Mouse (Mus musculus) stomach, postnatal 0 days (tissue): Measurements from ENCODE around the gene Traf3ip2.

Experiments used
- CTCF ChIP-seq: IDR thresholded peaks from 2 replicates; pipeline ENCODE4 v1.5.1; 2016; ENCODE audit warnings: antibody characterized with exemption, low read depth, mild to moderate bottlenecking, moderate library complexity
- EP300 ChIP-seq: optimal IDR thresholded peaks from 2 replicates; pipeline ENCODE3; 2016; ENCODE audit warnings: antibody characterized with exemption

- TF ChIP-seq CTCF (no peak), EP300 (no peak)
Measured at GRCm38 (mm10) chr10:39631627-39632026, 18.9 kb downstream of the Traf3ip2 start.
